Mouse (Mus musculus) c-Kit-positive CD71-positive TER-119-positive erythroid progenitor cells, embryonic 14.5 days (primary cell): ENCODE results near the gene Prkrip1.
"Not testable (repeated sequence)": the region's sequence is repeated elsewhere in the genome, so short reads cannot be mapped to it uniquely, and the experiment has no call there.

Experiments
- DNase-seq: peaks from one replicate; pipeline ENCODE4 v3.0.0-alpha.2; 2013; ENCODE audit warnings: low spot score

Gene Prkrip1

GRCm38 (mm10) chr5:136211341-136212102 lies 12.8 kb upstream of the Prkrip1 start:
- not testable (repeated sequence) for DNase-seq

DNA sequence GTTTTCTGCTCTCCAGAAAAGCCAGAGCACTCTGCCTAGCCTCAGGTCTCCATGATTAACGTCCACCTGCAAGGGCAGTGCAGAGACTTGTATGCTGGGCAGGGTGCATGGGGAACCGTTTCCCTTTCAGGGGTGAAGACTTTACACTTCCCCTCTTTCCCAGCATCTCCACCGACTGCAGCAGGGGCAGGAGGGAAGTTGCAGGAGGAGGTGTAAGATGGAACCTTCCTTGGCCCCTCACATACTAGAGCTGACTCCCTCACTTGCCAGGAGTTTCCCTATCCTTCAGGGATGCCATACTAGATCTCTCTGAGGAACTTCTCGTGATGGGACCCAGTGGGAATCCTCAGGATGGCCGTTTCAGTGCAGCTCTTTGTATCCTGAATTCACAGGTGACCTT lies 11.8 kb upstream of the Prkrip1 start:
- no peak for DNase-seq

DNA sequence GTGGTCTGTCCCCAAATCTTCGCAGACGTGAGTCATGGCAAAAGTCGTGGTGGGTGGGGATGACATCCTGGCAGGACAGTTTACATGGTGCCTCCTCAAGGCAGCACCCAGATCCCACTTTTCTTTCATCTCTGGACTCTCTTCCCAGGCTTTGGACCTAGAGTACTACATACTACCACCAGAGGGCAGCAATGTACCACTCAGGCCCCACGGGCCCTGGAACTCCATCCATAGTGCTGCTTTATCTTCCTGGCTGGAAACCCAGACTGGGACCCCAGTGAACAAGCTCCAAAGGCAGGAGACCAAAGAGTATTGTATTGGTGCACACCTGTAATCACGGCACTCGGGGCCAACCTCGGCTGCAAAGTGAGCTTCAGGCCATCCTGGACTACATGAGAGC lies 3.1 kb upstream of the Prkrip1 start:
- peak; percentile 44 for DNase-seq

- no peak for DNase-seq
Measured at GRCm38 (mm10) chr5:136199526-136199925, 763 bp upstream of the Prkrip1 start.

DNA sequence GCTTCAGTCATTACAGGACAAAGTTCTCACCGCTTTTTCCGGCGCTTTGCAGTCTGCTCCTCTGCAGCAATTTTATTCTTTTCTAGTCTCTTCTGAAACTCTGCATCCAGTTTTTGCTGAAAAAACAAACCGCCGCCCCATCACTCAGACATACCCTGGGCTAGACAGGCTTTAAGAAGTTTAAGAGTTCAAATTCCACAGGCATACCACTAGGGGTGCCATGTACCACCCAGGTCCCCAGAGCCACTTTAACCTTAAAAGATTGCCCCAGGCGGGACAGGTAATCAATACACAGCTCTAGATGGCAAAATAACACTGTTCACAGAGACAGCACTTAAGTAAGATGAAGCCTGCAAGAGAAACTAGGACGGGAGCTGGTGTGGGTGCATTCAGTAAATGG lies 6.9 kb downstream of the Prkrip1 start:
- DNase-seq, result no peak

DNA sequence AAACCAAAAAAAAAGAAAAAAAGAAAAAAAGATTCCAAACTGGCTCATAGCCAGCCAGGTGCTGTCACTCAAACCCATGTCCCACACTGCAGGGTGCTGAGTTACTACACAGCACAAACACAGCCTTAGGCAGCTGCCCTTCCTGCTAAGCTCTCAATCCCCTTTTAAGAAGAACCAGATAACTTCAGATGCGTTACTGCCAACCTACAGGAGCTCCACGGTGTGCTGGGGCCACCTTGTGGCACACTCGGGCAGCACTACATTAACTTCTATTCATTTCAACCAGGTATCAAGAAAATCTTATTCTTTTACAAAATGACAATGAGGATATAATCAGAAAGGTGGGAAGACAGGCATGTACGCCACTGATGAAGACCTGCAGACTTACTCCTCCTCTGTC lies 12.0 kb downstream of the Prkrip1 start:
- DNase-seq, result no peak

DNA sequence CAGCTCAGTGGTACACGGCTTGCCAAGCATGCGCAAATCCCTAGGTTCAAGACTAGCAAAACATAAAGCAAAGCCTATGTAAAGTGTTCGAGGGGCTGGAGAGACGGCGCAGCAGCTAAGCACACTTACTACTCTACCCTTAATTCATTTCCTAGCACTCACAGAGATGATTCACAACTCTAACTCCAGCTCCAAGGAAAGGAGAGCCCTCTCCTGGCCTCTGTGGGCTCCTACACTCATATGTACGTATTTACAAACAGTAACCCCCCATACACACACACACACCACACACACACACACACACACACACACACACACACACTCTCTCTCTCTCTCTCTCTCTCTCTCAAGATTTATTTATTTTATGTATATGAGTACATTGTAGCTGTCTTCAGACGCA lies 15.0 kb downstream of the Prkrip1 start:
- DNase-seq, result no peak

DNA sequence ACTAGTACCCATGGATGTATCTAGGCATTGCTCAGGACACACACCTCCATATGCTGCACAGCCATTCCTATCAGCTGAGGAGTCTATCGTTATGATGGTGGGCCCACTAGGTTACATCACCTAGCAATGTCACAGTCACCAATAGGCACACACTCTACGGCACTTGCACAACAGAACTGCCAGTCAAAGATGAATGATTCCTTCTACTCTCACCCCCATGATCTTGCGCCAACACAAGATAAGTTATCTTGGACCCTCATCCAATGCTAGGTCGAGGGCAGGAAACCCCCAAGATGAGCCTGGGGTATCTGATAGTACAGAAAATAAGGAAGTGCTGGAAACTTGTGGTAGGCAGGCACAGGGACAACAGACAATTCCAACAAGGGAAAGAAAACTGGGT lies 15.9 kb downstream of the Prkrip1 start:
- no peak for DNase-seq

GRCm38 (mm10) chr5:136182049-136182448 lies 16.7 kb downstream of the Prkrip1 start:
- DNase-seq, result no peak

GRCm38 (mm10) chr5:136181197-136181596 lies 17.6 kb downstream of the Prkrip1 start:
- DNase-seq, result no peak

- no peak for DNase-seq
Measured at GRCm38 (mm10) chr5:136179594-136179993, 19.2 kb downstream of the Prkrip1 start.

DNA sequence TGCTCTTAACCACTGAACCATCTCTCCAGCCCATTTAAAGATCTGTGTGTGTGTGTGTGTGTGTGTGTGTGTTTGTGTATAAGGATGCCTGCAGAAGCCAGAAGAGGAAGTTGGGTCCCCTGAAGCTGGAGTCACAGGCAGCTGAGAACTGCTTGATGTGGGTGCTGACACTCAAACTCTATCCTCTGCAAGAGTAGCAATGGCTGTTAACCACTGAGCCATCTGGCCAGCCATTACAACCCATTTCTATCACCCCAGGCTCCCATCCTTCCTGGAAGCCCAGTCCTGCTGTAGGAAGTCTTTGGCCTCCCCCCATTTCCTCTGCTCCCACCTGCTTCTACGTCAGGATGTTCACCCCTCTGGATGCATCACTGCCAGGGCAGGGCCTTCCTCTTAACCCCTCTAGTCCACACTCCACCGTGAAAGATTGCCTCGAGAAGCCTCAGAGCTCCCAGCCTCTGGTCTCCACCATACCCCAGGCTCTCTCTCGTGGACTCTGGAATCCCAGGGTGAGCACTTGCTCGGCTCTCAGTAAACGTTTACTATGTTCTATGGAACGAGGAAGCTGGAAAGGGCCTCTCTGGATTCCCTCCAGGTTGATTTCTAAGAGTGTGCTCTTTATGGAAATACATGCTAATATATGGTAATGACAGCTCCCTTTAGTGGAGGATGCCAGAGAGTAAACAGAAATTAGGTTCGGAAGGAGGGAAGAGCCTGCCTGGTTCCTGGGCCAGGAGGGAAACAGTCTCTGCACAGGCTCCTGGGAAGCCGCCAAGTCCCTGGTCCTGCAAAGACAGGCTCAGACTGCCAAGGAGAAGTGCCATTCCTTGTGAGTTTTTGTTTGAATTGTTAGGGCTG lies 24.9 kb downstream of the Prkrip1 start:
- no peak for DNase-seq

DNA sequence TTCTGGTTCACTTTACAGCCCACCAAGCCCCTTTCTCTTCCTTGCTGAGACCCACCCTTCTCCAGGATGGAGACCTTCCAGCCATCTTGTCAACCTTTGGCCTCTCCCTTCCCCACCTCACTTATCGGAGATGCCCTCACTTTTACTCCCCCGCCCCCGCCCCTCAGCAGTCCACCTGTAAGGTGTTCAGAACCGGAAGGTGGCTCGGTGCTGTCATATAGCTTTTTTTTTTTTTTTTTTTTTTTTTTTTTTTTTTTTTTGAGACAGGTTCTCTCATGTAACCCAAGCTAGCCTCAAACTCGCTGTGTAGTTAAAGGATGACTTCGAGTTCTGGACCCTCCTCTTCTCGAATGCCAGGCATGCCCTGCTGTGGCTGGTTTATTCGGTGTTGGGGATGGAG lies 25.8 kb downstream of the Prkrip1 start:
- no peak for DNase-seq

DNA sequence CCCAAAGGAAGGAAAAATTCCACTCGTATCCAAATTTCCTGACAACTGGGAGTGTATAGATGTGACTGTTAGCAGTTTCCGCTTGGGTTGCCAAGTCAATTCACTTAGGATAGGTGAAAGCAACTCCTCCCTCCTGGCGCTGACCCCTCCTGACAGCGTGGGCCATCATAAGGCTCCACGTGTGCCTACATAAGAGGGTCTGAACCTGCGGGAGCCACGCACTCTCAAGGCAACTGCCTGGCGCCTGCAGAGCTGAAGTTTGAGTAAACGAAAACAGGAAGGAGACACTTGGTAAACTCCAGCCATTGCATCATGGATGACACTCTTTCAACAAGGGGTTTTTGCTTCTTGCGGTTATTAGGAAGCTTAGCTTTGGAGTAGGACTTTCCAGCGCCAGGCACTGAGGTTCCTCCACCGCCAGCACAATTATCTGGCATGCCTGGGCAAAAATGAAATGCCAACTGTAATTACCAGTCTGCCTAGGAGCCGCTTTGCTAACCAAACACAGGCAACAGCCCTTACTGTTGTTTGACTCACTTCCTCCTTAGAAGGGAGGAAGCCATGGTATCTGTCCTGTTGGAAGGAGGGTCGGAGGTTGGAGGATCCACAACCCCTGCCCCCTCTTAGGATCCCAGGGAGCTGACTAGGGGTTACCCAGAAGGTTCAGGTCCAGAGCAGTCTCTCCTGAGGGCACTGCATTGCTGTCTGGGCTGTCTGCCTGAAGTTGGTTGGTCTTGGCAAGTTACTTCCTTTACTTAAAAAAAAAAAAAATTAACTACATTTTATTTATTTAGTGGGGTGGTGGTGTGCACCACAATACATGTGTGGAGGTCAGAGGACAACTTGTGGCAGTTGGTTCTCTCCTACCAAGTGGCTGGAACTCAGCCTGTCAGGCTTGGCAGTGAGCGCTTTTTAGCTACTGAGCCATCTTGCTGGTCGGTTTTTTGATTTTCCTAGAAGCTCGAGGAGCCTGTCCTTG lies 27.1 kb downstream of the Prkrip1 start:
- DNase-seq, result peak; percentile 26

GRCm38 (mm10) chr5:136170512-136171362 lies 28.0 kb downstream of the Prkrip1 start, which contains the start of gene Orai2:
Gene Orai2, minus strand, starts transcription at chr5:136170713.
- DNase-seq, result peak; percentile 61

GRCm38 (mm10) chr5:136169626-136170511 lies 28.9 kb downstream of the Prkrip1 start:
- DNase-seq, result peak; percentile 12

GRCm38 (mm10) chr5:136168071-136168470 lies 30.7 kb downstream of the Prkrip1 start:
- DNase-seq, result no peak

DNA sequence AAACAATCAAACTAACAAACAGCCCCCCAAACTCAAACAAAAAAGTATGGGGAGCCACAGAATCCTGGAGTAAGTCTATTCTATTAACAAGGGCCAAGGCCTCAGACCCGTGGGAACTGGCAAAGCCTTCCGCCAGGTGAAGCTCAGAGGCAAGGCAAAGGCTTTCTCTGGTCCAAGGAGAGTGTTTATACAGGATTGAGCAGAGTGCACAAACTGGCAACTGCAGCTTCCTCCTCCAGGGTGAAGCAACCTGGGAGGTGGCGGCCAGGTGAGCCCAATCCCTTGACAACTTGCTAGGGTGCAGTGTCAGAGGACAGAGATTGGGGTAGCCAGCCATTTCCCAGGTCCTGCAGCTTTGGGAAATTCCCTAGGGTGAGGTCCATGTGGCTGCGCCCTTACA lies 31.5 kb downstream of the Prkrip1 start:
- DNase-seq, result no peak

DNA sequence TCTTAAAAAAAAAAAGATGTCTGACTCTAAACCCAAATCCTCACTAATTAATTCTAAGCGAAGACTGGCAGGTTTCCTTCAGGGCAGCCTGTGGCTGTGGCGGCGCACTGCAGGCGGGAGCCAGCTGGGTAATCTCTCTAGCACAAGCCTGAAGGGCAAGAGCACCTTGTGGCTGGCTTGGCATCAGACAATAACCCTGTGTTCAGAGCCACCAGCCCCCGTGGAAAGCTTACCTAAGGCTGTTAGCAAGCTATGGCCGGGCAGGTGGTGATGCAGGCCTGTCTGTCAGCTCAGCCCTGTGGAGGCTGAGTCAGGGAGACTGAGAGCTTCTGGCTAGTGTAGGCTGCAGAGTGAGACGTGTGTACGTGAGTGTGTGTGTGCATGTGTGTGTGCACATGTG lies 33.5 kb downstream of the Prkrip1 start:
- DNase-seq, result no peak
